Mouse (Mus musculus) midbrain, embryonic 14.5 days (tissue): ENCODE results near the gene Myrfl. TPM values are rescaled to one million over a fixed set of nuclear protein-coding genes. Genes with fewer than 3 reads are reported as not detected.
A peak's percentile ranks its signal among the peaks of the same experiment; 100 is the strongest.

Experiments used
- ATAC-seq: fragments of 200-750 bp; cut with Nextera tagmentation; 2 replicates; pipeline ENCODE4 v1.8.0; 2017; ENCODE audit warnings: moderate number of reproducible peaks, moderate library complexity; ENCODE audit not compliant: low FRiP score, low TSS enrichment
- DNase-seq: peaks from one replicate; pipeline ENCODE4 v3.0.0-alpha.2; 2015
- H3K27ac ChIP-seq: fragments of 300-500 bp; sonication (generic); replicated peaks from 2 replicates; pipeline ENCODE4 v1.5.1; 2014; ENCODE audit warnings: mild to moderate bottlenecking, low read depth, low read length, moderate library complexity
- H3K27me3 ChIP-seq: fragments of 300-500 bp; sonication (generic); 2 replicates; pipeline ENCODE4 v1.6.1; 2014; ENCODE audit warnings: low read length, control low read depth, mixed read lengths; ENCODE audit not compliant: control insufficient read depth, insufficient read depth
- H3K36me3 ChIP-seq: fragments of 300-500 bp; sonication (generic); 2 replicates; pipeline ENCODE4 v1.6.1; 2014; ENCODE audit warnings: low read length, control low read depth; ENCODE audit not compliant: control insufficient read depth, insufficient read depth
- H3K4me1 ChIP-seq: fragments of 300-500 bp; sonication (generic); 2 replicates; pipeline ENCODE4 v1.6.1; 2014; ENCODE audit warnings: mild to moderate bottlenecking, antibody characterized with exemption, low read length, control low read depth; ENCODE audit not compliant: control insufficient read depth, insufficient read depth
- H3K4me2 ChIP-seq: fragments of 300-500 bp; sonication (generic); 2 replicates; pipeline ENCODE4 v1.6.1; 2014; ENCODE audit warnings: mild to moderate bottlenecking, low read length, moderate library complexity
- H3K4me3 ChIP-seq: fragments of 300-500 bp; sonication (generic); replicated peaks from 2 replicates; pipeline ENCODE4 v1.5.1; 2014; ENCODE audit warnings: low read depth, low read length
- H3K9ac ChIP-seq: fragments of 300-500 bp; sonication (generic); replicated peaks from 2 replicates; pipeline ENCODE4 v1.6.1; 2014; ENCODE audit warnings: mild to moderate bottlenecking, low read length, moderate library complexity
- H3K9me3 ChIP-seq: fragments of 300-500 bp; sonication (generic); 2 replicates; pipeline ENCODE4 v1.6.1; 2016; ENCODE audit warnings: low read length, control low read depth, mixed read lengths; ENCODE audit not compliant: control insufficient read depth
- WGBS: fragments of 180-500 bp; shearing (Covaris S2); extraction: QIAGEN DNeasy Blood & Tissue Kit; methylation state at CpG from one replicate; pipeline ENCODE4 v1.1.7; 2014; 5-methylcytosine and 5-hydroxymethylcytosine counted together
- polyA plus RNA-seq: library from polyadenylated mRNA; unstranded; fragments of >200 nt; fragmentation: Nextera tagmentation; extraction: Ambion mirVana; gene quantifications from 2 replicates; pipeline ENCODE4 v1.2.1, GENCODE M21; 2014

Myrfl gene
- polyA plus RNA-seq, 1 experiment from 2014 or later, result 0.14 TPM

DNA sequence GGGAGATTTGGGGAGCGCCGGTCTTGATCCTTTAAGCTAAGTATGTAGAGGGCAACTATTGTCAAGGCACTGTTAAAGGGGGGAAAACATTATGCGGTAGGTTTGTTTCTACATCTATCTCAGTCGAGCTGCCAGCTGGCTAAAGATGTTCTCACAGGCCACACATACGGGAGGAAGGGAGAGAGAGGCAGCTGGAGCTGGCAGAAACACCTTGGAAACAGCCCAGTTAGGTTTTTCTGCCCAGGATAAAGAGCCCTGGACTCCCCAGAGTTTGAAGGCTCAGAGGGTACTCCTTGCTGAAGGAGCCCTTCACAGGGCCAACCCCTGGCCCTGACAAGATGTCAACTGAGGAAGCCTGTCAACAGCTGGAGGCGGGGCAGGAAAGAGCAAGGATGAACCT lies 100.7 kb downstream of the Myrfl start:
- WGBS, result 42% methylated on average over 6 of the region's 6 CpGs
- no peaks in the 10 kb centered on the region for H3K27me3 ChIP-seq
- no peaks in the 10 kb centered on the region for H3K36me3 ChIP-seq
- H3K9ac ChIP-seq, result no peak overlapping the region
- H3K4me2 ChIP-seq, result no peak overlapping the region
- no peak for DNase-seq
- ATAC-seq, result no peak
- H3K27ac ChIP-seq, result no peak overlapping the region
- H3K4me3 ChIP-seq, result no peak overlapping the region
- H3K4me1 ChIP-seq, result no peaks in the 10 kb centered on the region
- no peaks in the 10 kb centered on the region for H3K9me3 ChIP-seq

- no peak overlapping the region for H3K4me3 ChIP-seq
- DNase-seq (peak; percentile 51), ATAC-seq (no peak)
- H3K9ac ChIP-seq, result no peak overlapping the region
- H3K4me1 ChIP-seq, result no peaks in the 10 kb centered on the region
- H3K36me3 ChIP-seq, result no peaks in the 10 kb centered on the region
- no peaks in the 10 kb centered on the region for H3K9me3 ChIP-seq
- no peaks in the 10 kb centered on the region for H3K27me3 ChIP-seq
- no peak overlapping the region for H3K27ac ChIP-seq
- H3K4me2 ChIP-seq, result no peak overlapping the region
Observed at GRCm38 (mm10) chr10:116789096-116789495, 107.6 kb downstream of the Myrfl start.

DNA sequence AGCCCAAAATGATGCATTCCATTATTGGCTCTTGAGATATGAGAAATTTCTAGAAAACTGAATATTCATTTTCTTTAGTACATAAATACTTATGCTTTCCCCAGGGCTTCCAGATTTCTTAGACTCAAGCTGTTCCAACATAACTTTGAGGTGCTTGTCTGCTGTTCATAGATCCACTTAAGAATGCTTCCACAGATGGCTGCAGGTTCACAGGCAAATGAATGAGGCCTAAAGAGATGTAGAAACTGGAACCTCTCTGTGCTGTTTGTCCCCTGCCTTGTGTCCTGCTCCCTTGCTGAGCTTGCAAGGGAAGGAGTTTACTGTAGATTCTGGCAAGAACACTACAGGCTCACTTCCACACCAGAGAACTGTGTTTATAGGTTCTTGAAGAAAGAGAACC lies 108.3 kb downstream of the Myrfl start:
- Histone ChIP-seq H3K27me3 (no peaks in the 10 kb centered on the region), H3K4me1 (no peaks in the 10 kb centered on the region), H3K4me2 (no peak overlapping the region), H3K27ac (no peak overlapping the region), H3K36me3 (no peaks in the 10 kb centered on the region), H3K9me3 (no peaks in the 10 kb centered on the region), H3K9ac (no peak overlapping the region), H3K4me3 (no peak overlapping the region)
- no peak for ATAC-seq
- DNase-seq, result no peak

DNA sequence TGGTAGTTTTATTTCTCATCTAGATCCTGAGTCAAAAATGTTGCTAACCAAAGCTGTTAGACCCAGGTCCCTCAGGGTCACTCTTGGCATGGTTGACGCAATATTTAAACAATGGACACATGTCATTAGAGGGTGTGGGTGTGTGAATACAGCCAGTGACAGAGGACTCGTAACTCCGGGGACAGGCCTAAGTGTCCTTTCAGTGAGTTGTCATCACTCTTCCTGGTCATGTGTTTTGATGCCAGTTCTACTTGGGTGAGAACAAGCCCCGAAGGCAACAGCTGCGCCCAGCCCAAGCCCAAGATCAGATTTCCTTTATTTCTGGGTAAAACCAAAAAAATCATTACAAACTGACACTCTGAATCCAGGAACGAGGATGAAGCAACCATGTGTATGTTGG lies 112.6 kb downstream of the Myrfl start:
- no peaks in the 10 kb centered on the region for H3K9me3 ChIP-seq
- no peaks in the 10 kb centered on the region for H3K4me1 ChIP-seq
- DNase-seq, result no peak
- no peak for ATAC-seq
- no peak overlapping the region for H3K4me3 ChIP-seq
- H3K27me3 ChIP-seq, result no peaks in the 10 kb centered on the region
- H3K4me2 ChIP-seq, result no peak overlapping the region
- H3K27ac ChIP-seq, result no peak overlapping the region
- H3K36me3 ChIP-seq, result no peaks in the 10 kb centered on the region
- 89% methylated on average over 6 of the region's 6 CpGs for WGBS
- no peak overlapping the region for H3K9ac ChIP-seq

GRCm38 (mm10) chr10:116783020-116783419 lies 113.7 kb downstream of the Myrfl start:
- H3K27me3 ChIP-seq, result no peaks in the 10 kb centered on the region
- no peak overlapping the region for H3K9ac ChIP-seq
- no peaks in the 10 kb centered on the region for H3K9me3 ChIP-seq
- ATAC-seq (no peak), DNase-seq (no peak)
- no peak overlapping the region for H3K4me3 ChIP-seq
- no peaks in the 10 kb centered on the region for H3K36me3 ChIP-seq
- whole genome bisulfite sequencing, result 63% methylated on average over 4 of the region's 5 CpGs
- no peaks in the 10 kb centered on the region for H3K4me1 ChIP-seq
- no peak overlapping the region for H3K27ac ChIP-seq
- no peak overlapping the region for H3K4me2 ChIP-seq

GRCm38 (mm10) chr10:116777947-116778346 lies 118.8 kb downstream of the Myrfl start:
- ATAC-seq, result no peak
- Histone ChIP-seq H3K9me3 (no peaks in the 10 kb centered on the region), H3K27ac (no peak overlapping the region), H3K9ac (no peak overlapping the region), H3K36me3 (no peaks in the 10 kb centered on the region), H3K4me1 (peaks cover 7% of the 10 kb centered on the region; the same call in 1 of the 2 replicates), H3K4me3 (no peak overlapping the region), H3K27me3 (no peaks in the 10 kb centered on the region), H3K4me2 (no peak overlapping the region)
- DNase-seq, result no peak
- 96% methylated on average over 8 of the region's 8 CpGs for WGBS

DNA sequence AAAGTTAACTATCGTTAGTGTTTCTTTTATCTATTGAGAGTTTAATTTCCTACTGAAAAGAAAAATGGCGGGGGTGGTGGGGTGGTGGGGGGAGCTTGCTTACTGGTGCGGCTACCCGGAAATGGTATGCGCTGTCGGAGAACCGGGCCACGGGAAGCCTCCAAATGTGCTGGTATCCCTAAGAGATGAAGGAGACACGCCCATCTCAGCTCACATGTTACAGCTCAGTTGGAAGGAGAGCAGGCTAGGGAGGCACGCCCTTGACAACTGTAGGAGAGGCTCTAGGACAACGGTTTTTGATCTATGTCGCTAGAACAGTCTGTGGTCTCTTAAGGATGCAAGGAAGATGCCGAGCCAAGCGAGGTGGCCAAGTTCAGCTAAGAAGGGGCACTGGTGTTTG lies 119.9 kb downstream of the Myrfl start:
- 74% methylated on average over 14 of the region's 14 CpGs for WGBS
- H3K9ac ChIP-seq, result no peak overlapping the region
- DNase-seq, result no peak
- peaks cover 7% of the 10 kb centered on the region; the same call in 1 of the 2 replicates for H3K4me1 ChIP-seq
- H3K27ac ChIP-seq, result no peak overlapping the region
- no peak overlapping the region for H3K4me2 ChIP-seq
- no peak for ATAC-seq
- H3K36me3 ChIP-seq, result no peaks in the 10 kb centered on the region
- H3K9me3 ChIP-seq, result no peaks in the 10 kb centered on the region
- no peaks in the 10 kb centered on the region for H3K27me3 ChIP-seq
- H3K4me3 ChIP-seq, result no peak overlapping the region

GRCm38 (mm10) chr10:116773846-116774750 lies 122.6 kb downstream of the Myrfl start:
- H3K4me1 ChIP-seq, result peaks cover 11% of the 10 kb centered on the region; the same call in 1 of the 2 replicates
- 0 out of 2 replicates have a peak overlapping the region, but pooled peaks have one; percentile 13 for H3K27ac ChIP-seq
- H3K9me3 ChIP-seq, result no peaks in the 10 kb centered on the region
- no peak overlapping the region for H3K4me3 ChIP-seq
- 57% methylated on average over 15 of the region's 15 CpGs for WGBS
- DNase-seq (no peak), ATAC-seq (no peak)
- no peaks in the 10 kb centered on the region for H3K27me3 ChIP-seq
- no peak overlapping the region for H3K9ac ChIP-seq
- H3K36me3 ChIP-seq, result no peaks in the 10 kb centered on the region
- no peak overlapping the region for H3K4me2 ChIP-seq
